Mouse (Mus musculus) E14TG2a.4 (cell line): Measurements from ENCODE around the gene Abcb9.

Experiments used
- CTCF ChIP-seq: conservative IDR thresholded peaks from 2 replicates; pipeline ENCODE4 v1.5.1; 2014; ENCODE audit warnings: low read length
- NANOG ChIP-seq: IDR thresholded peaks from 2 replicates; pipeline ENCODE4 v1.6.1; 2014; ENCODE audit warnings: borderline replicate concordance, low read length, mixed read lengths

- TF ChIP-seq CTCF (no peak), NANOG (no peak)
These were observed 82.7 kb downstream of the Abcb9 start for GRCm38 (mm10) chr5:124012885-124013284.
